Mouse (Mus musculus): ENCODE measurements around the gene A230050P20Rik. TPM values are rescaled to one million over a fixed set of nuclear protein-coding genes. Genes with fewer than 3 reads are reported as not detected.

A230050P20Rik gene
- polyA plus RNA-seq, 1 experiment from 2014 or later, result 7.2 TPM

DNA sequence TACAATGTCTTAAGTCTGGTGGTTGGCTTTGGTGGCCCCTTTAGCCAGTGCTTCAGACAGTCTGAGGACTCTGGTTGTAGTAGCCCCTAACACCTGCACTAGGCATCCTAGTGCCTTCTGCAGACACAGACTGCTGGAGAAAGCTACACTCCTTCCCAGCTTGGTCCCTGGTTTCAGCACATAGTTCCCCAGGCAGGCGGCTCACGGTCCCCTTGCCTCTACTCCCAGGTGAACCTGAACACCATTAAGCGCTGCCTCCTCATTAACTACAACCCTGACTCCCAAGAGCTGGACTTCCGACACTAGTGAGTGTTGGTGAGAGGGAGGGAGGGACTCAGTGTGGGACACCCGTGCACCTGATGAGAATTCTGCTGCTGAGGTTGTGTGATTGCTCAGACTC lies 22.0 kb downstream of the A230050P20Rik start:
- 91% methylated on average over 5 of the region's 5 CpGs for WGBS
- Histone ChIP-seq H3K36me3 (ENCODE audit: control insufficient read depth, insufficient read depth, low read length) (peaks cover 51% of the 10 kb centered on the region), H3K4me1 (ENCODE audit: control insufficient read depth, insufficient read depth, low read length) (peaks cover 4% of the 10 kb centered on the region), H3K4me2 (ENCODE audit: low read depth, low read length) (no peak overlapping the region), H3K27me3 (ENCODE audit: control insufficient read depth, insufficient read depth, low read length) (no peaks in the 10 kb centered on the region), H3K9ac (replicated peaks; ENCODE audit: low read depth, low read length) (no peak overlapping the region), H3K9me3 (ENCODE audit: control insufficient read depth, low read length) (no peaks in the 10 kb centered on the region), H3K4me3 (ENCODE audit: low read depth, low read length) (no peak overlapping the region), H3K27ac (ENCODE audit: low read depth, low read length) (no peak overlapping the region)
- ATAC-seq (ENCODE audit: low read depth), result no peak

DNA sequence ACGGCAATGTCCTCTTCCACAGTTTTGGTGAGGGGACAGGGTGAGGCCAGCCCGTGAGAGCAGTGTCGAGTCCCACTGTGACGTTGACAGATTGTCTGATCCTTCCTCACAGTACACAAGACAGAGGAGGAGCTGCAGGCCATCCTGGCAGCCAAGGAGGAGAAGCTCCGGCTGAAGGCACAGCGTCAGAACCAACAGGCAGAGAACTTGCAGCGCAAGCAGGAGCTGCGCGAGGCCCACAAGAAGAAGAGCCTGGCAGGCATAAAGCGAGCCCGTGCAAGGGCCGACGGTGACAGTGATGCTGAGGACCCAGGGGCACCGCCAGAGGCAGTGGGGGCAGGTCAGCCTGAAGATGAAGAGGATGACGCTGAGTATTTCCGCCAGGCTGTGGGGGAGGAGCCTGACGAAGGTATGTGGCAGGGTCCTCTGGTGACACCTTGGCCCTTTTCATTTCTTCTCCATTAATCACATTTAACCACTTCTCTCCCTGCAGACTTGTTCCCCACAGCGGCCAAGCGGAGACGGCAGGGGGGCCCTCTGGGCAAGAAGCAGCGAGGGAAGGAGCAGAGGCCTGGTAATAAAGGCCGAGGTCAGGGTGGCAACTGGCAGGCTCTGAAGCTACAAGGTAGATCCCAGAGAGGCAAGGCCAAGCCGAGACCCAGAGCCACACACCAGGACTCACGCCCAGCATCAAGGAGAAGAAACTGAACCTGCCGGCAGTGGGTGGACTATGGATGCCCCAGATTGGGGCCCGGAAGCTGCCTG lies 23.1 kb downstream of the A230050P20Rik start:
- Histone ChIP-seq H3K27me3 (ENCODE audit: control insufficient read depth, insufficient read depth, low read length) (no peaks in the 10 kb centered on the region), H3K36me3 (ENCODE audit: control insufficient read depth, insufficient read depth, low read length) (peaks cover 61% of the 10 kb centered on the region), H3K9me3 (ENCODE audit: control insufficient read depth, low read length) (no peaks in the 10 kb centered on the region), H3K4me1 (ENCODE audit: control insufficient read depth, insufficient read depth, low read length) (peaks cover 4% of the 10 kb centered on the region), H3K4me3 (ENCODE audit: low read depth, low read length) (no peak overlapping the region), H3K4me2 (ENCODE audit: low read depth, low read length) (no peak overlapping the region), H3K27ac (ENCODE audit: low read depth, low read length) (no peak overlapping the region), H3K9ac (replicated peaks; ENCODE audit: low read depth, low read length) (no peak overlapping the region)
- WGBS, result 82% methylated on average over 26 of the region's 26 CpGs
- ATAC-seq (ENCODE audit: low read depth), result no peak

GRCm38 (mm10) chr9:20892104-20892653 lies 23.7 kb downstream of the A230050P20Rik start:
- Histone ChIP-seq H3K36me3 (ENCODE audit: control insufficient read depth, insufficient read depth, low read length) (peaks cover 61% of the 10 kb centered on the region), H3K4me3 (ENCODE audit: low read depth, low read length) (no peak overlapping the region), H3K4me2 (ENCODE audit: low read depth, low read length) (no peak overlapping the region), H3K27me3 (ENCODE audit: control insufficient read depth, insufficient read depth, low read length) (no peaks in the 10 kb centered on the region), H3K9me3 (ENCODE audit: control insufficient read depth, low read length) (no peaks in the 10 kb centered on the region), H3K4me1 (ENCODE audit: control insufficient read depth, insufficient read depth, low read length) (peaks cover 4% of the 10 kb centered on the region), H3K27ac (ENCODE audit: low read depth, low read length) (no peak overlapping the region), H3K9ac (replicated peaks; ENCODE audit: low read depth, low read length) (no peak overlapping the region)
- 80% methylated on average over 5 of the region's 5 CpGs for WGBS
- no peak for ATAC-seq (ENCODE audit: low read depth)

DNA sequence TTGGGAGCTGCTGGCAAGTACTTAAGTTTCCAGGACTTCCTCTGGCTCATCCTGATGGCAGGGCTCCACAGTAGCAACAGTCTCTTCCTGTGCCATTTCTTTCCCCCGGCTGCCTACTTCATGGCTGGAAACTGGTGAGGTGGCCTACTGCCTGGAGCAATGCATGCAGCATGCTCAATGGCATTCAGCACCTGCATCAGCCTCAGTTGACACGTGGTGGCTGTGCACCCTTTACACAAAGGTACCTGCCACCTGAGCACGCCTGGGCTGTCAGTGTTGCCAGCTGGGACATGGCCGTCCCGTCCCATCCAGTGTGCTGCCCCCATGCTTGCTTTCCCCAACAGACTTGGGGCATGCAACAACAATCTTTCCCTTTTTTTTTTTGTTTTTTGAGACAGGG lies 24.6 kb downstream of the A230050P20Rik start:
- Histone ChIP-seq H3K9ac (replicated peaks; ENCODE audit: low read depth, low read length) (no peak overlapping the region), H3K27ac (ENCODE audit: low read depth, low read length) (no peak overlapping the region), H3K36me3 (ENCODE audit: control insufficient read depth, insufficient read depth, low read length) (peaks cover 61% of the 10 kb centered on the region), H3K27me3 (ENCODE audit: control insufficient read depth, insufficient read depth, low read length) (no peaks in the 10 kb centered on the region), H3K4me3 (ENCODE audit: low read depth, low read length) (no peak overlapping the region), H3K9me3 (ENCODE audit: control insufficient read depth, low read length) (no peaks in the 10 kb centered on the region), H3K4me2 (ENCODE audit: low read depth, low read length) (no peak overlapping the region), H3K4me1 (ENCODE audit: control insufficient read depth, insufficient read depth, low read length) (peaks cover 9% of the 10 kb centered on the region)
- ATAC-seq (ENCODE audit: low read depth), result no peak
- WGBS, result 72% methylated on average over 5 of the region's 5 CpGs

GRCm38 (mm10) chr9:20893590-20894343 lies 25.3 kb downstream of the A230050P20Rik start:
- WGBS, result 90% methylated on average over 13 of the region's 13 CpGs
- Histone ChIP-seq H3K36me3 (ENCODE audit: control insufficient read depth, insufficient read depth, low read length) (peaks cover 61% of the 10 kb centered on the region), H3K4me3 (ENCODE audit: low read depth, low read length) (no peak overlapping the region), H3K4me2 (ENCODE audit: low read depth, low read length) (no peak overlapping the region), H3K27ac (ENCODE audit: low read depth, low read length) (no peak overlapping the region), H3K9me3 (ENCODE audit: control insufficient read depth, low read length) (no peaks in the 10 kb centered on the region), H3K9ac (replicated peaks; ENCODE audit: low read depth, low read length) (no peak overlapping the region), H3K4me1 (ENCODE audit: control insufficient read depth, insufficient read depth, low read length) (peaks cover 7% of the 10 kb centered on the region), H3K27me3 (ENCODE audit: control insufficient read depth, insufficient read depth, low read length) (no peaks in the 10 kb centered on the region)
- no peak for ATAC-seq (ENCODE audit: low read depth)

- Histone ChIP-seq H3K9ac (replicated peaks; ENCODE audit: low read depth, low read length) (no peak overlapping the region), H3K36me3 (ENCODE audit: control insufficient read depth, insufficient read depth, low read length) (peaks cover 61% of the 10 kb centered on the region), H3K27ac (ENCODE audit: low read depth, low read length) (no peak overlapping the region), H3K4me2 (ENCODE audit: low read depth, low read length) (no peak overlapping the region), H3K4me3 (ENCODE audit: low read depth, low read length) (no peak overlapping the region), H3K4me1 (ENCODE audit: control insufficient read depth, insufficient read depth, low read length) (peaks cover 5% of the 10 kb centered on the region; the same call in 1 of the 2 replicates), H3K27me3 (ENCODE audit: control insufficient read depth, insufficient read depth, low read length) (no peaks in the 10 kb centered on the region), H3K9me3 (ENCODE audit: control insufficient read depth, low read length) (no peaks in the 10 kb centered on the region)
- WGBS, result 90% methylated on average over 15 of the region's 15 CpGs
- no peak for ATAC-seq (ENCODE audit: low read depth)
Observed at GRCm38 (mm10) chr9:20894629-20895028, 26.2 kb downstream of the A230050P20Rik start.

DNA sequence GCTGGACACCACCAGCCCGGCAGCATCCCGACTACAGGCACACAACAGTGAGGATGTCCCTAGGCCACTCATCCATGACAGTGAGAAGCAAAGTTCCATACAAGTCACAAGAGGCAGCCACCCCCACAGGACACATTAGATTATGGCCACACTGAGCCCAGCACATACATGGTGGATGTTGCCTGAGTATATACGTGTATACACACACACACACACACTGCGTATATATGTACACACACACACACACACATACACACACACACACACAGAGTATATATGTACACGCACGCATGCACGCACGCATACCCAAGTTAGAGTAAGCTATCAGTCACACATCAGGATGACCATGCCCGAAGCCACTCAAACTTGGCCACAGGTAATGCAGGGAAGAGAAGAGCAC lies 26.9 kb downstream of the A230050P20Rik start:
- over 99% methylated on average over 9 of the region's 9 CpGs for WGBS
- no peaks in the 10 kb centered on the region for H3K27me3 ChIP-seq (ENCODE audit: control insufficient read depth, insufficient read depth, low read length)
- no peak overlapping the region for H3K4me2 ChIP-seq (ENCODE audit: low read depth, low read length)
- no peaks in the 10 kb centered on the region for H3K9me3 ChIP-seq (ENCODE audit: control insufficient read depth, low read length)
- no peak overlapping the region for H3K27ac ChIP-seq (ENCODE audit: low read depth, low read length)
- peaks cover 54% of the 10 kb centered on the region for H3K36me3 ChIP-seq (ENCODE audit: control insufficient read depth, insufficient read depth, low read length)
- no peak for ATAC-seq (ENCODE audit: low read depth)
- H3K4me3 ChIP-seq (ENCODE audit: low read depth, low read length), result no peak overlapping the region
- H3K4me1 ChIP-seq (ENCODE audit: control insufficient read depth, insufficient read depth, low read length), result peaks cover 5% of the 10 kb centered on the region; the same call in 1 of the 2 replicates
- H3K9ac ChIP-seq (replicated peaks; ENCODE audit: low read depth, low read length), result no peak overlapping the region

DNA sequence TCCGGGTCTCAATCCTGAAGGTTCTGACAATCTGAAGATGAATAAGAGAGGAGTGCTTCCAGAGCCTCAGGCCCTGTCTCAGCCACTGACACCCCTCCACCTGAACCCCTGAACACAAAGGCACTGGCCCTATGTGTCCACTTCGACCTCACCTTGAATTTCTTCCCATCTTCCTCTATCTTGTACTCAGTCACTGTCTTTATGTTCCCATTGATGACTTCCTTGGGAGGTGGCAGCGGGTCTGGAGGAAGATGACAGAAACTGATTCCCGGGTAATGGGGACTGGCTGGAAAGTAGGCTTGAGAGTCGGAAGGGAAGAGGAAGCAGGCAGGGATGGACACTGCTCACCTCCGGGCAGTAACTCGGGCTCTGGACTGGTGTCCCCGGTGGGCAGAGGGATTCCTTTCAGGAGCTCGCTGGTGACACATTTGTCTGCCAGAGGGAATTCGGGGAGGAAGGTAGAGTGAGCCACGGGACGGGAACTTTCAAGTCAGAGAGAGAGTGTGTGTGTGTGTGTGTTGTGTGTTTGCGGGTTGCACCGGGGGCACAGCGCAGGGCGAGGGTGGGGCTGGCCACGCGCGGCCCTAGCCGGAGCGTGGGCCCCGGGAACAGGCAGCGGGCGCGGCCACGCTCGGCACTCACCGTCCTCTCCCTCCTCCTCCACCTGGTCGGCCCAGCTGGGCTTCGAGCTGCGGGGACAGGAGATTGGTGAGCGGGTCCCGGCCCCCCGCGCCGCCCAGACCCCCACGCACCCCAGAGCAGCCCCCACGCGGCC lies 29.5 kb downstream of the A230050P20Rik start:
- ATAC-seq (ENCODE audit: low read depth), result peak; percentile 10
- WGBS, result 6% methylated on average over 27 of the region's 39 CpGs
- no peaks in the 10 kb centered on the region for H3K9me3 ChIP-seq (ENCODE audit: control insufficient read depth, low read length)
- H3K27me3 ChIP-seq (ENCODE audit: control insufficient read depth, insufficient read depth, low read length), result no peaks in the 10 kb centered on the region
- peak overlapping the region; percentile 92 for H3K4me3 ChIP-seq (ENCODE audit: low read depth, low read length)
- peaks cover 32% of the 10 kb centered on the region for H3K36me3 ChIP-seq (ENCODE audit: control insufficient read depth, insufficient read depth, low read length)
- no peak overlapping the region for H3K27ac ChIP-seq (ENCODE audit: low read depth, low read length)
- H3K4me1 ChIP-seq (ENCODE audit: control insufficient read depth, insufficient read depth, low read length), result peaks cover 5% of the 10 kb centered on the region; the same call in 1 of the 2 replicates
- H3K9ac ChIP-seq (replicated peaks; ENCODE audit: low read depth, low read length), result peak overlapping the region; percentile 83
- H3K4me2 ChIP-seq (ENCODE audit: low read depth, low read length), result peak overlapping the region; percentile 99

Data from neural tube, embryonic 14.5 days (tissue).